Mouse (Mus musculus) CH12F3 (cell line): ENCODE data around the gene Olfr286.

Experiments used
- in situ Hi-C: fragments of 300-500 bp; cut with MboI; formaldehyde crosslinking; loops from 2 replicates; pipeline ENCODE4 v1.14.3; 2020; ENCODE audit warnings: low sequenced_read_pairs

Olfr286 gene

GRCm38 (mm10) chr15:98234350-98234749 lies at the start of gene Olfr286:
Gene Olfr286 (minus strand): TSS chr15:98234450.
- in situ Hi-C loops = no loop called here

GRCm38 (mm10) chr15:98257776-98258175 lies 23.5 kb upstream of the Olfr286 start:
- in situ Hi-C loops = no loop called here

GRCm38 (mm10) chr15:98257193-98257592 lies 22.9 kb upstream of the Olfr286 start, which contains the start of gene H1fnt:
Gene H1fnt (minus strand): TSS chr15:98257293.
- in situ Hi-C loops = no loop called here

GRCm38 (mm10) chr15:98256271-98256670 lies 22.0 kb upstream of the Olfr286 start:
- in situ Hi-C loops = no loop called here

GRCm38 (mm10) chr15:98235442-98235841 lies 1.2 kb upstream of the Olfr286 start:
- in situ Hi-C loops = no loop called here

GRCm38 (mm10) chr15:98226096-98226495 lies 8.2 kb downstream of the Olfr286 start:
- in situ Hi-C loops = no loop called here

GRCm38 (mm10) chr15:98225610-98226009 lies 8.6 kb downstream of the Olfr286 start:
- in situ Hi-C loops = no loop called here

- in situ Hi-C loops = no loop called here
Measured at GRCm38 (mm10) chr15:98222377-98222776, 11.9 kb downstream of the Olfr286 start.

- in situ Hi-C loops = no loop called here
Measured at GRCm38 (mm10) chr15:98220877-98221276, 13.4 kb downstream of the Olfr286 start, which contains the start of the genes Gm44579 and Olfr287. Gene Gm44579 (minus strand): TSS chr15:98220977. Gene Olfr287 (minus strand): TSS chr15:98221056.

GRCm38 (mm10) chr15:98214130-98214529 lies 20.1 kb downstream of the Olfr286 start:
- in situ Hi-C loops = no loop called here

- in situ Hi-C loops = no loop called here
Measured at GRCm38 (mm10) chr15:98213336-98213870, 20.8 kb downstream of the Olfr286 start.

GRCm38 (mm10) chr15:98209676-98210075 lies 24.6 kb downstream of the Olfr286 start:
- in situ Hi-C loops = no loop called here

- in situ Hi-C loops = loop anchor here (25.0 kb wide), 1 partner anchor 192 kb away; the partner anchor contains the start of gene Olfr283
Measured at GRCm38 (mm10) chr15:98195442-98195841, 38.8 kb downstream of the Olfr286 start, which contains the start of gene Olfr288. Gene Olfr288 (minus strand): TSS chr15:98195542.

GRCm38 (mm10) chr15:98184456-98184855 lies 49.8 kb downstream of the Olfr286 start:
- in situ Hi-C loops = loop anchor here (25.0 kb wide), 1 partner anchor 203 kb away; the partner anchor contains the start of gene Olfr283

GRCm38 (mm10) chr15:98181856-98182570 lies 52.2 kb downstream of the Olfr286 start:
- in situ Hi-C loops = loop anchor here (25.0 kb wide), 1 partner anchor 205 kb away; the partner anchor contains the start of gene Olfr283

GRCm38 (mm10) chr15:98181132-98181711 lies 53.0 kb downstream of the Olfr286 start:
- in situ Hi-C loops = loop anchor here (25.0 kb wide), 1 partner anchor 206 kb away; the partner anchor contains the start of gene Olfr283

- in situ Hi-C loops = loop anchor here (25.0 kb wide), 1 partner anchor 207 kb away; the partner anchor contains the start of gene Olfr283
Measured at GRCm38 (mm10) chr15:98180567-98181131, 53.6 kb downstream of the Olfr286 start.

- in situ Hi-C loops = loop anchor here (25.0 kb wide), 1 partner anchor 210 kb away; the partner anchor contains the start of gene Olfr283
Measured at GRCm38 (mm10) chr15:98177320-98177719, 56.9 kb downstream of the Olfr286 start.
